Mouse (Mus musculus): ENCODE data around the gene Otop2. TPM values are rescaled to one million over a fixed set of nuclear protein-coding genes. Genes with fewer than 3 reads are reported as not detected.
A peak's percentile ranks its signal among the peaks of the same experiment; 100 is the strongest.

Gene Otop2
- total and polyA plus RNA-seq, 3 experiments, result not detected

GRCm38 (mm10) chr11:115377854-115378253 is 70.9 kb downstream of the Otop2 start:
- DNase-seq (ENCODE audit: low read depth, low spot score), result peak; percentile 48
- peaks cover 3 to 7% of the 10 kb centered on the region in 2 experiments; a peak in 2 of 4 replicates for H3K27me3 ChIP-seq (ENCODE audit: control insufficient read depth in 1 of 2, insufficient read depth in 2 of 2, low read length in 2 of 2)
- peaks cover 4% of the 10 kb centered on the region; the same call in 1 of the 2 replicates for H3K79me2 ChIP-seq (ENCODE audit: control insufficient read depth, insufficient read depth, low read length, poor library complexity)
- no peak overlapping the region for H3K27ac ChIP-seq (ENCODE audit: control insufficient read depth, low read depth, low read length)
- peaks cover 0 to 3% of the 10 kb centered on the region in 2 experiments; a peak in 1 of 4 replicates for H3K36me3 ChIP-seq (ENCODE audit: control insufficient read depth in 1 of 2, insufficient read depth in 2 of 2, low read length in 2 of 2)
- no peak overlapping the region for H3K4me3 ChIP-seq (ENCODE audit: control insufficient read depth in 1 of 2, insufficient read depth in 1 of 2, low read depth in 2 of 2, low read length in 2 of 2)
- H3K9me3 ChIP-seq (replicated peaks; ENCODE audit: insufficient read depth, low read length), result no peaks in the 10 kb centered on the region
- H3K9ac ChIP-seq (ENCODE audit: control insufficient read depth, low read depth, low read length, poor library complexity, severe bottlenecking), result no peak overlapping the region
- H3K4me1 ChIP-seq (ENCODE audit: control insufficient read depth in 1 of 2, insufficient read depth in 2 of 2, low read length in 2 of 2), result peaks cover 6 to 12% of the 10 kb centered on the region in 2 experiments; a peak in 3 of 4 replicates
- peak; percentile 20 for TF ChIP-seq RAD21 (IDR thresholded peaks at IDR 0.05; ENCODE audit: low read depth, low read length)
- TF ChIP-seq CTCF (IDR thresholded peaks at IDR 0.05 in 2 of 3, conservative IDR thresholded peaks at IDR 0.05 in 1 of 3; ENCODE audit: control insufficient read depth in 1 of 3, insufficient read depth in 1 of 3, low read depth in 2 of 3, low read length in 3 of 3, poor library complexity in 1 of 3, severe bottlenecking in 1 of 3), result peak; percentile 15 to 62 (median 43); a peak in 5 of 6 replicates
- TF ChIP-seq SMC3 (IDR thresholded peaks at IDR 0.05; ENCODE audit: low read depth, low read length), result no peak; the same call in 1 of the 2 replicates

GRCm38 (mm10) chr11:115381276-115381675 is 74.3 kb downstream of the Otop2 start:
- H3K27me3 ChIP-seq (ENCODE audit: control insufficient read depth in 1 of 2, insufficient read depth in 2 of 2, low read length in 2 of 2), result no peaks in the 10 kb centered on the region
- H3K4me3 ChIP-seq (ENCODE audit: control insufficient read depth in 1 of 2, insufficient read depth in 1 of 2, low read depth in 2 of 2, low read length in 2 of 2), result peak overlapping the region; percentile 84 to 88
- no peak for TF ChIP-seq ELF1 (IDR thresholded peaks at IDR 0.05; ENCODE audit: low read depth, low read length)
- TF ChIP-seq ZMIZ1 (IDR thresholded peaks at IDR 0.05; ENCODE audit: low read depth, low read length), result no peak
- no peak for TF ChIP-seq CHD1 (IDR thresholded peaks at IDR 0.05; ENCODE audit: low read depth, low read length)
- TF ChIP-seq SIN3A (IDR thresholded peaks at IDR 0.05; ENCODE audit: low read length), result no peak

More at GRCm38 (mm10) chr11:115381276-115381675, 74.3 kb downstream of the Otop2 start:
- H3K9ac ChIP-seq (ENCODE audit: control insufficient read depth, low read depth, low read length, poor library complexity, severe bottlenecking), result peak overlapping the region; percentile 34; the same call in 1 of the 2 replicates
- peaks cover 14 to 27% of the 10 kb centered on the region in 2 experiments; a peak in 3 of 4 replicates for H3K4me1 ChIP-seq (ENCODE audit: control insufficient read depth in 1 of 2, insufficient read depth in 2 of 2, low read length in 2 of 2)
- no peak for DNase-seq (ENCODE audit: low read depth, low spot score)
- H3K27ac ChIP-seq (ENCODE audit: control insufficient read depth, low read depth, low read length), result no peak overlapping the region
- no peaks in the 10 kb centered on the region for H3K9me3 ChIP-seq (replicated peaks; ENCODE audit: insufficient read depth, low read length)
- peaks cover 4% of the 10 kb centered on the region; the same call in 1 of the 2 replicates for H3K79me2 ChIP-seq (ENCODE audit: control insufficient read depth, insufficient read depth, low read length, poor library complexity)
- peaks cover 0 to 13% of the 10 kb centered on the region in 2 experiments; a peak in 2 of 4 replicates for H3K36me3 ChIP-seq (ENCODE audit: control insufficient read depth in 1 of 2, insufficient read depth in 2 of 2, low read length in 2 of 2)

Other genes with a start within 250 kb of the Otop2 start
- gene Cd300e, start 245.0 kb upstream of the Otop2 start, total RNA-seq (2012; rRNA removed), result not detected in 2 replicates
- not detected for gene Cd300e, start 245.0 kb upstream of the Otop2 start, polyA plus RNA-seq (2012; ENCODE audit: insufficient read depth in 1 of 2, insufficient read length in 2 of 2, low read depth in 1 of 2, low replicate concordance in 2 of 2, missing spikeins in 1 of 2)
- gene Rab37, start 215.7 kb upstream of the Otop2 start, total RNA-seq (2012; rRNA removed), result 17.2 and 20.6 TPM in 2 replicates
- gene Rab37, start 215.7 kb upstream of the Otop2 start, polyA plus RNA-seq (2012; ENCODE audit: insufficient read depth in 1 of 2, insufficient read length in 2 of 2, low read depth in 1 of 2, low replicate concordance in 2 of 2, missing spikeins in 1 of 2), result 10 to 100 TPM in 1 of 2 experiments, not detected in 1; 14.6 TPM
- gene Cd300lf, start 173.2 kb upstream of the Otop2 start, total RNA-seq (2012; rRNA removed), result 0.12 and 0.26 TPM in 2 replicates
- under 1 TPM in 1 of 2 experiments, not detected in 1; 0.46 TPM for gene Cd300lf, start 173.2 kb upstream of the Otop2 start, polyA plus RNA-seq (2012; ENCODE audit: insufficient read depth in 1 of 2, insufficient read length in 2 of 2, low read depth in 1 of 2, low replicate concordance in 2 of 2, missing spikeins in 1 of 2)
- 124 and 127 TPM in 2 replicates for gene Slc9a3r1, start 143.8 kb upstream of the Otop2 start, total RNA-seq (2012; rRNA removed)
- gene Slc9a3r1, start 143.8 kb upstream of the Otop2 start, polyA plus RNA-seq (2012; ENCODE audit: insufficient read depth in 1 of 2, insufficient read length in 2 of 2, low read depth in 1 of 2, low replicate concordance in 2 of 2, missing spikeins in 1 of 2), result 100 to 1,000 TPM in 1 of 2 experiments, not detected in 1; 112 TPM
- 23.4 and 24.8 TPM in 2 replicates for gene Tmem104, start 119.7 kb upstream of the Otop2 start, total RNA-seq (2012; rRNA removed)
- 10 to 100 TPM in 1 of 2 experiments, not detected in 1; 21.9 TPM for gene Tmem104, start 119.7 kb upstream of the Otop2 start, polyA plus RNA-seq (2012; ENCODE audit: insufficient read depth in 1 of 2, insufficient read length in 2 of 2, low read depth in 1 of 2, low replicate concordance in 2 of 2, missing spikeins in 1 of 2)
- gene Nat9, start 119.3 kb upstream of the Otop2 start, total RNA-seq (2012; rRNA removed), result 80.2 and 92.4 TPM in 2 replicates
- gene Nat9, start 119.3 kb upstream of the Otop2 start, polyA plus RNA-seq (2012; ENCODE audit: insufficient read depth in 1 of 2, insufficient read length in 2 of 2, low read depth in 1 of 2, low replicate concordance in 2 of 2, missing spikeins in 1 of 2), result 10 to 100 TPM in 1 of 2 experiments, not detected in 1; 46.1 TPM
- gene Grin2c, start 39.9 kb upstream of the Otop2 start, total RNA-seq (2012; rRNA removed), result not detected in 2 replicates
- not detected for gene Grin2c, start 39.9 kb upstream of the Otop2 start, polyA plus RNA-seq (2012; ENCODE audit: insufficient read depth in 1 of 2, insufficient read length in 2 of 2, low read depth in 1 of 2, low replicate concordance in 2 of 2, missing spikeins in 1 of 2)
- gene Fdxr, start 30.1 kb upstream of the Otop2 start, total RNA-seq (2012; rRNA removed), result 37.2 and 37.7 TPM in 2 replicates
- gene Fdxr, start 30.1 kb upstream of the Otop2 start, polyA plus RNA-seq (2012; ENCODE audit: insufficient read depth in 1 of 2, insufficient read length in 2 of 2, low read depth in 1 of 2, low replicate concordance in 2 of 2, missing spikeins in 1 of 2), result 10 to 100 TPM in 1 of 2 experiments, not detected in 1; 32.7 TPM
- gene Fads6, start 9.5 kb upstream of the Otop2 start, total RNA-seq (2012; rRNA removed), result 3.0 and 3.3 TPM in 2 replicates
- gene Fads6, start 9.5 kb upstream of the Otop2 start, polyA plus RNA-seq (2012; ENCODE audit: insufficient read depth in 1 of 2, insufficient read length in 2 of 2, low read depth in 1 of 2, low replicate concordance in 2 of 2, missing spikeins in 1 of 2), result 1 to 10 TPM in 1 of 2 experiments, not detected in 1; 6.6 TPM
- gene Ush1g, start 14.9 kb downstream of the Otop2 start, total RNA-seq (2012; rRNA removed), result not detected in 2 replicates
- gene Ush1g, start 14.9 kb downstream of the Otop2 start, polyA plus RNA-seq (2012; ENCODE audit: insufficient read depth in 1 of 2, insufficient read length in 2 of 2, low read depth in 1 of 2, low replicate concordance in 2 of 2, missing spikeins in 1 of 2), result not detected
- not detected in 2 replicates for gene Otop3, start 27.6 kb downstream of the Otop2 start, total RNA-seq (2012; rRNA removed)
- gene Otop3, start 27.6 kb downstream of the Otop2 start, polyA plus RNA-seq (2012; ENCODE audit: insufficient read depth in 1 of 2, insufficient read length in 2 of 2, low read depth in 1 of 2, low replicate concordance in 2 of 2, missing spikeins in 1 of 2), result not detected
- gene Hid1, start 60.6 kb downstream of the Otop2 start, total RNA-seq (2012; rRNA removed), result 0.88 and 1.1 TPM in 2 replicates
- 1 to 10 TPM in 1 of 2 experiments, not detected in 1; 3.0 TPM for gene Hid1, start 60.6 kb downstream of the Otop2 start, polyA plus RNA-seq (2012; ENCODE audit: insufficient read depth in 1 of 2, insufficient read length in 2 of 2, low read depth in 1 of 2, low replicate concordance in 2 of 2, missing spikeins in 1 of 2)
- 6.3 and 8.2 TPM in 2 replicates for gene Cdr2l, start 74.8 kb downstream of the Otop2 start, total RNA-seq (2012; rRNA removed)
- 1 to 10 TPM in 1 of 2 experiments, not detected in 1; 5.2 TPM for gene Cdr2l, start 74.8 kb downstream of the Otop2 start, polyA plus RNA-seq (2012; ENCODE audit: insufficient read depth in 1 of 2, insufficient read length in 2 of 2, low read depth in 1 of 2, low replicate concordance in 2 of 2, missing spikeins in 1 of 2)
- 132 and 137 TPM in 2 replicates for gene Mrpl58, start 96.6 kb downstream of the Otop2 start, total RNA-seq (2012; rRNA removed)
- gene Mrpl58, start 96.6 kb downstream of the Otop2 start, polyA plus RNA-seq (2012; ENCODE audit: insufficient read depth in 1 of 2, insufficient read length in 2 of 2, low read depth in 1 of 2, low replicate concordance in 2 of 2, missing spikeins in 1 of 2), result 100 to 1,000 TPM in 1 of 2 experiments, not detected in 1; 137 TPM
- 665 and 706 TPM in 2 replicates for gene Atp5h, start 112.8 kb downstream of the Otop2 start, total RNA-seq (2012; rRNA removed)
- 1,000 to 10,000 TPM in 1 of 2 experiments, 100 to 1,000 TPM in 1; 525 to 1,715 TPM for gene Atp5h, start 112.8 kb downstream of the Otop2 start, polyA plus RNA-seq (2012; ENCODE audit: insufficient read depth in 1 of 2, insufficient read length in 2 of 2, low read depth in 1 of 2, low replicate concordance in 2 of 2, missing spikeins in 1 of 2)
- 12.3 and 13.2 TPM in 2 replicates for gene Kctd2, start 113.0 kb downstream of the Otop2 start, total RNA-seq (2012; rRNA removed)
- 10 to 100 TPM in 1 of 2 experiments, not detected in 1; 20.6 TPM for gene Kctd2, start 113.0 kb downstream of the Otop2 start, polyA plus RNA-seq (2012; ENCODE audit: insufficient read depth in 1 of 2, insufficient read length in 2 of 2, low read depth in 1 of 2, low replicate concordance in 2 of 2, missing spikeins in 1 of 2)
- not detected in 2 replicates for gene Trim80, start 133.4 kb downstream of the Otop2 start, total RNA-seq (2012; rRNA removed)
- gene Trim80, start 133.4 kb downstream of the Otop2 start, polyA plus RNA-seq (2012; ENCODE audit: insufficient read depth in 1 of 2, insufficient read length in 2 of 2, low read depth in 1 of 2, low replicate concordance in 2 of 2, missing spikeins in 1 of 2), result not detected
- 0.07 TPM in 1 of 2 replicates, not detected in the other for gene Slc16a5, start 155.3 kb downstream of the Otop2 start, total RNA-seq (2012; rRNA removed)
- gene Slc16a5, start 155.3 kb downstream of the Otop2 start, polyA plus RNA-seq (2012; ENCODE audit: insufficient read depth in 1 of 2, insufficient read length in 2 of 2, low read depth in 1 of 2, low replicate concordance in 2 of 2, missing spikeins in 1 of 2), result under 1 TPM in 1 of 2 experiments, not detected in 1; 0.26 TPM
- gene Armc7, start 168.5 kb downstream of the Otop2 start, total RNA-seq (2012; rRNA removed), result 7.0 and 9.1 TPM in 2 replicates
- gene Armc7, start 168.5 kb downstream of the Otop2 start, polyA plus RNA-seq (2012; ENCODE audit: insufficient read depth in 1 of 2, insufficient read length in 2 of 2, low read depth in 1 of 2, low replicate concordance in 2 of 2, missing spikeins in 1 of 2), result 10 to 100 TPM in 1 of 2 experiments, not detected in 1; 13.1 TPM
- 96.6 and 99.3 TPM in 2 replicates for gene Nt5c, start 184.7 kb downstream of the Otop2 start, total RNA-seq (2012; rRNA removed)
- gene Nt5c, start 184.7 kb downstream of the Otop2 start, polyA plus RNA-seq (2012; ENCODE audit: insufficient read depth in 1 of 2, insufficient read length in 2 of 2, low read depth in 1 of 2, low replicate concordance in 2 of 2, missing spikeins in 1 of 2), result 100 to 1,000 TPM in 1 of 2 experiments, not detected in 1; 102 TPM
- 331 and 353 TPM in 2 replicates for gene Jpt1, start 207.2 kb downstream of the Otop2 start, total RNA-seq (2012; rRNA removed)
- gene Jpt1, start 207.2 kb downstream of the Otop2 start, polyA plus RNA-seq (2012; ENCODE audit: insufficient read depth in 1 of 2, insufficient read length in 2 of 2, low read depth in 1 of 2, low replicate concordance in 2 of 2, missing spikeins in 1 of 2), result 100 to 1,000 TPM in 1 of 2 experiments, not detected in 1; 382 TPM
- gene Sumo2, start 229.1 kb downstream of the Otop2 start, total RNA-seq (2012; rRNA removed), result 653 and 657 TPM in 2 replicates
- 100 to 1,000 TPM in 1 of 2 experiments, not detected in 1; 556 TPM for gene Sumo2, start 229.1 kb downstream of the Otop2 start, polyA plus RNA-seq (2012; ENCODE audit: insufficient read depth in 1 of 2, insufficient read length in 2 of 2, low read depth in 1 of 2, low replicate concordance in 2 of 2, missing spikeins in 1 of 2)